Mouse (Mus musculus) stomach, postnatal 0 days (tissue): Measurements from ENCODE around the gene Gpatch2. TPM values are rescaled to one million over a fixed set of nuclear protein-coding genes. Genes with fewer than 3 reads are reported as not detected.

Experiments used
- ATAC-seq: fragments of 200-750 bp; cut with Nextera tagmentation; 2 replicates; pipeline ENCODE4 v1.8.0; 2017; ENCODE audit not compliant: low FRiP score, low TSS enrichment
- DNase-seq: peaks from one replicate; pipeline ENCODE4 v3.0.0-alpha.2; 2016; ENCODE audit warnings: low spot score
- H3K27ac ChIP-seq: fragments of 300-500 bp; sonication (generic); replicated peaks from 2 replicates; pipeline ENCODE4 v1.5.1; 2014; ENCODE audit warnings: mild to moderate bottlenecking, control low read depth
- H3K27me3 ChIP-seq: fragments of 300-500 bp; sonication (generic); 2 replicates; pipeline ENCODE4 v1.6.1; 2014; ENCODE audit warnings: low read length; ENCODE audit not compliant: control insufficient read depth, insufficient read depth
- H3K36me3 ChIP-seq: fragments of 300-500 bp; sonication (generic); 2 replicates; pipeline ENCODE4 v1.6.1; 2014; ENCODE audit warnings: low read length, mixed read lengths; ENCODE audit not compliant: control insufficient read depth, insufficient read depth
- H3K4me1 ChIP-seq: fragments of 300-500 bp; sonication (generic); replicated peaks from 2 replicates; pipeline ENCODE4 v1.6.1; 2014; ENCODE audit warnings: antibody characterized with exemption; ENCODE audit not compliant: control insufficient read depth, insufficient read depth
- H3K4me2 ChIP-seq: fragments of 300-500 bp; sonication (generic); replicated peaks from 2 replicates; pipeline ENCODE4 v1.6.1; 2014; ENCODE audit warnings: low read depth, mild to moderate bottlenecking, control low read depth, moderate library complexity
- H3K4me3 ChIP-seq: fragments of 300-500 bp; sonication (generic); 2 replicates; pipeline ENCODE4 v1.5.1; 2014; ENCODE audit warnings: low read depth, low read length, control low read depth
- H3K9ac ChIP-seq: fragments of 300-500 bp; sonication (generic); 2 replicates; pipeline ENCODE4 v1.6.1; 2014; ENCODE audit warnings: mild to moderate bottlenecking, low read length, control low read depth, mixed read lengths
- H3K9me3 ChIP-seq: fragments of 300-500 bp; sonication (generic); 2 replicates; pipeline ENCODE4 v1.6.1; 2016; ENCODE audit warnings: low read length; ENCODE audit not compliant: control insufficient read depth
- CTCF ChIP-seq: IDR thresholded peaks from 2 replicates; pipeline ENCODE4 v1.5.1; 2016; ENCODE audit warnings: antibody characterized with exemption, low read depth, mild to moderate bottlenecking, moderate library complexity
- EP300 ChIP-seq: optimal IDR thresholded peaks from 2 replicates; pipeline ENCODE3; 2016; ENCODE audit warnings: antibody characterized with exemption
- WGBS: fragments of 180-500 bp; shearing (Covaris S2); extraction: QIAGEN DNeasy Blood & Tissue Kit; methylation state at CpG from one replicate; pipeline ENCODE4 v1.1.7; 2014; 5-methylcytosine and 5-hydroxymethylcytosine counted together
- polyA plus RNA-seq: library from polyadenylated mRNA; unstranded; fragments of >200 nt; fragmentation: Nextera tagmentation; extraction: Ambion mirVana; gene quantifications from 2 replicates; pipeline ENCODE4 v1.2.1, GENCODE M21; 2015

The Gpatch2 gene
- polyA plus RNA-seq, 1 experiment from 2014 or later, result 9.2 TPM

DNA sequence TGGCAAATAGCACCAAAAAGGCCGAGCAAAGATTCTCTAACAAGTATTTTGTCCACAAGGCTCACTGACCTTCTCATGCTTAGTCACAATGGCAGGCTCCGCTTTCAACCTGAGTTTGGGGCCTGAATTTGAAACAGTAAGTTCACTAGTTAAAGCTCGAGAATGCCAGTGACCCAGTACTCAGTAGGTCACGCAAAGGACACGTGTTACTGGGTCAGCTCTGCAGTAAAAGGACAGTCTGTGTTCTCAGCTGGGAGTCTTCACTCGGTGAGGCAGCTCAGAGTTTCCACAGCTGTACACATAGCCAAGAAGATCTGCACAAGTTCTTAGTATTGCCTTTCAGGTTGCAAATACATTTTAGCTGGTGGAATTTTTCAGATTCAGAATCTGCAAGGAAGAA lies 21.0 kb downstream of the Gpatch2 start:
- 67% methylated on average over 6 of the region's 6 CpGs for WGBS
- Histone ChIP-seq H3K36me3 (peaks cover 3% of the 10 kb centered on the region; the same call in 1 of the 2 replicates), H3K9ac (no peak overlapping the region), H3K4me1 (no peaks in the 10 kb centered on the region), H3K4me2 (no peak overlapping the region), H3K27me3 (no peaks in the 10 kb centered on the region), H3K27ac (no peak overlapping the region), H3K9me3 (no peaks in the 10 kb centered on the region), H3K4me3 (no peak overlapping the region)
- DNase-seq (no peak), ATAC-seq (no peak)
- TF ChIP-seq CTCF (no peak), EP300 (no peak)

- WGBS, result 90% methylated on average over 4 of the region's 4 CpGs
- H3K4me1 ChIP-seq, result no peaks in the 10 kb centered on the region
- H3K27ac ChIP-seq, result no peak overlapping the region
- DNase-seq, result no peak
- no peak overlapping the region for H3K9ac ChIP-seq
- no peak for ATAC-seq
- H3K9me3 ChIP-seq, result no peaks in the 10 kb centered on the region
- no peaks in the 10 kb centered on the region for H3K27me3 ChIP-seq
- no peak overlapping the region for H3K4me2 ChIP-seq
- H3K36me3 ChIP-seq, result peaks cover 3% of the 10 kb centered on the region; the same call in 1 of the 2 replicates
- H3K4me3 ChIP-seq, result no peak overlapping the region
- TF ChIP-seq EP300 (no peak), CTCF (no peak)
Observed at GRCm38 (mm10) chr1:187238061-187238460, 22.8 kb downstream of the Gpatch2 start.

DNA sequence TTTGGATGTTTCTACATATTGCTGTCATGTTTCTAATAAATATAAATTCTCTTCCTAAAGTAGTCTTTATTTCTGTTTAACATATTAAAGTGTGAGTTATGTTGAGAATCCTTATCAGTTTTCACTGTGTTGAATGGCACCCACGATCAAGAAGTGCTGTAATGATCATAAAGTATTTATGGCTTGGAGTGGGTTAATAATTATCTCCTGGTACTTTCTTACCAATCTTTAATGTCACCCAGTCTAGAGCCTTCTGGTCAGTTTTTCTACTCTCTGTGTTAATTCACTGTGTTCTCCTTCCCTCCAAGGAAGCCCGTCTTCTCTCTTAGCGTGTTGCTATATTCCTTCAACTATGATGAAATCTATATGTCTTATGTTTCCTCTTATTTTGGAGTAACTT lies 25.0 kb downstream of the Gpatch2 start:
- 90% methylated on average over 3 of the region's 3 CpGs for WGBS
- Histone ChIP-seq H3K4me2 (no peak overlapping the region), H3K4me1 (no peaks in the 10 kb centered on the region), H3K9ac (no peak overlapping the region), H3K9me3 (no peaks in the 10 kb centered on the region), H3K36me3 (no peaks in the 10 kb centered on the region), H3K27me3 (no peaks in the 10 kb centered on the region), H3K4me3 (no peak overlapping the region), H3K27ac (no peak overlapping the region)
- DNase-seq, result no peak
- ATAC-seq, result no peak
- TF ChIP-seq CTCF (no peak), EP300 (no peak)

- no peak overlapping the region for H3K4me3 ChIP-seq
- H3K9me3 ChIP-seq, result no peaks in the 10 kb centered on the region
- 80% methylated on average over 5 of the region's 5 CpGs for WGBS
- no peak overlapping the region for H3K27ac ChIP-seq
- no peaks in the 10 kb centered on the region for H3K27me3 ChIP-seq
- H3K36me3 ChIP-seq, result no peaks in the 10 kb centered on the region
- ATAC-seq (no peak), DNase-seq (no peak)
- TF ChIP-seq EP300, result no peak
- no peak for TF ChIP-seq CTCF
- H3K4me1 ChIP-seq, result no peaks in the 10 kb centered on the region
- H3K4me2 ChIP-seq, result no peak overlapping the region
- H3K9ac ChIP-seq, result no peak overlapping the region
Observed at GRCm38 (mm10) chr1:187241329-187241728, 26.0 kb downstream of the Gpatch2 start.

- no peaks in the 10 kb centered on the region for H3K27me3 ChIP-seq
Observed at GRCm38 (mm10) chr1:187244734-187245133, 29.4 kb downstream of the Gpatch2 start.

DNA sequence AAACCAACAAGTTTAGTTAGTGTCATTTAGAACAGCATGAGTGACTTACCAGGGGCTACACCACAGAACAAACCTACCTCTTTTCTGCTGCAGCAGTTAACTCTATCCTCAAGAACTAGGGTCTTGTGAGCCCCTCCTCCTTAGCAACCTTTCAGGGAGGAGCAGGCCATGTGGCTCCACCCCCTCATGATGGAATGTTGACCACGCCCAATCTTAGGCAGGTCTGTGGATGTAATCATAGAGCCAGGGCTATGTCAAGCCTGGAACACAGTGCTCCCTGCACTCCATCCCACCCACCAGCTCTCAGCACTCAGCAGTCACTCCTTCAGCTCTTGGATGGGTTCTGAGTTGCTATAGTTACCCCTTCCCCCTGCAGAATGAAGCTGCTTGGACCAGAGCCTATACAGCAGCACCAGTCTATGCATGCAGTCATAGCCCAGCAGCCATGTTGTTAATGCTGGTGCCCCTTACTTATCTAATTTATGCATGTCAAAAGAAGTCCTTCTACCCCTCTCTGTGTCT lies 35.5 kb downstream of the Gpatch2 start:
- WGBS, result 88% methylated on average over 1 of the region's 1 CpGs

More at GRCm38 (mm10) chr1:187244734-187245133, 29.4 kb downstream of the Gpatch2 start:
- no peak for ATAC-seq
- no peak for DNase-seq
- no peaks in the 10 kb centered on the region for H3K4me1 ChIP-seq
- H3K9ac ChIP-seq, result no peak overlapping the region
- TF ChIP-seq EP300, result no peak
- TF ChIP-seq CTCF, result no peak
- no peak overlapping the region for H3K27ac ChIP-seq
- no peaks in the 10 kb centered on the region for H3K36me3 ChIP-seq
- H3K4me2 ChIP-seq, result no peak overlapping the region
- 77% methylated on average over 5 of the region's 5 CpGs for WGBS
- no peaks in the 10 kb centered on the region for H3K9me3 ChIP-seq
- no peak overlapping the region for H3K4me3 ChIP-seq

More for the DNA sequence above, 35.5 kb downstream of the Gpatch2 start:
- no peak for DNase-seq
- no peak overlapping the region for H3K4me3 ChIP-seq
- no peaks in the 10 kb centered on the region for H3K9me3 ChIP-seq
- no peaks in the 10 kb centered on the region for H3K36me3 ChIP-seq
- TF ChIP-seq EP300, result no peak
- no peaks in the 10 kb centered on the region for H3K27me3 ChIP-seq
- ATAC-seq, result no peak
- no peak overlapping the region for H3K9ac ChIP-seq
- H3K4me1 ChIP-seq, result no peaks in the 10 kb centered on the region
- no peak overlapping the region for H3K27ac ChIP-seq
- H3K4me2 ChIP-seq, result no peak overlapping the region
